Mouse (Mus musculus) bone marrow, adult 2 months (tissue): ENCODE results near the gene Atg14.

Experiments used
- CTCF ChIP-seq: fragments of 200-500 bp; IDR thresholded peaks from 2 replicates; pipeline ENCODE4 v1.5.1; 2011; ENCODE audit warnings: low read length, control low read depth; ENCODE audit not compliant: control insufficient read depth, insufficient read depth
- POLR2A ChIP-seq: fragments of 200-500 bp; IDR thresholded peaks from 2 replicates; pipeline ENCODE4 v1.6.1; 2011; ENCODE audit warnings: low read depth, mild to moderate bottlenecking, control low read depth, low read length, borderline replicate concordance; ENCODE audit not compliant: control insufficient read depth

DNA sequence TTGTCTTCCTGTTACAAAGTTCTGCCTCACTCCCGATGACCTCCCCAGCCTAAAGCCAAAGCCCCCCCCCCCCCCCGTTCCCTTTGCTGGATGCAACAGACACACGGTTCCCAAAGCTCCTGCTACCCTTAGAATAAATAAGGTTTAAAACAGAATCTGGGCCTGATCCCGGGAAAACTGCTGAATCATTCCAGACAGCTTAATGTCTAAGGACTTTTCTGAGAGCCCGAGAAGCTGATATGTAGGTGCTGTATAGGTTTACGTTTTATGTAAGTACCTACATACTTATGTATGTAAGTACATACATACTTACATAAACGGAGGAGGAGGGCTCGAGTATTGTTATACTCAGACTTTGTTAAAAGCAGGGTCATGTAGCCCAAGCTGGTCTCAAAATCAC is 45.1 kb downstream of the Atg14 start:
- no peak for TF ChIP-seq CTCF
- TF ChIP-seq POLR2A = no peak
